Mouse (Mus musculus) T-helper 17 cell (primary cell): Measurements from ENCODE around the gene Plpp1.

Experiments
- in situ Hi-C, 2 experiments: fragments of 300-600 bp; cut with MboI, MseI; formaldehyde crosslinking; loops; 1 replicate in 1 of 2; 2 replicates in 1 of 2; pipeline ENCODE4 v1.15.1; 2025; ENCODE audit warnings: high pct_unique_total_duplicates in 2 of 2

The Plpp1 gene

DNA sequence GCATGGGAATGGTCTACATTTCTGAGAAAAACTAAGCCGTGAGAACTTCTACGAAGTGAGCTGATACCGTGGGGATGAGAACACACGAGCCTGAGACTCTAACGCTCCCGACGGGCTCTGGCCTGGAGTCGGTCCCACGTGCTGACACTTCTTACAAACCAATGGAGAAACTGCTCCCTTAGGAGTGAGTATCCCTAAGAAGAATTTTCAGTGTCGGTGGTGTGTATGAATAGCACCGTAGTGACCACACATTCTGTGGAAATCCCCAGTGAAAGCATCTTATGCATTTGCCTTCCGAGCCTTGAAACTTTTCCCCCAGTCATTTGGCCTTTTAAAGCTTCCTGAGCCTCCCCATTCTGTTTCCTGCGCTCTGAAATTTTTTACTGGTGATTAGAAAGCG lies 27.7 kb upstream of the Plpp1 start:
- in situ Hi-C loops: no loop called here

GRCm38 (mm10) chr13:112773991-112774675 lies 26.5 kb upstream of the Plpp1 start:
- in situ Hi-C loops: no loop called here

GRCm38 (mm10) chr13:112775856-112776255 lies 24.7 kb upstream of the Plpp1 start:
- in situ Hi-C loops: no loop called here

DNA sequence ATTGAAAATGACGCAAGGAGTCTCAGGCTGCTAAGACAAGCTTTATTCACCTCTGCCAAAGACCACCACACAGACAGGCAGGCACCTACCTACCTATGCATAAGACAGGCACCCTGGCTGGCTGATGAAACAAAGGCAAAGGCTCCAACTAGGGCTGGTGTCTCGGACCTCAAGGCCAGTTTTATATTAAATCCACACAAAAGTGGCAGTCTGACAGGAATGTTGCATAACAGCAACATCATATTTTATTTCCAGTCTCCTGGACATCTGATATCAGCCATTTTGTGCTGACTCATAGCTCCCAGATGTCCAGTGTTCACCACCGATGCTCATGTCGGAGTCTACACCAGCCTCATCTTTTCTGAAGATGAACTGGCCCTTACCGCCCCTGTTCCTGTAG lies 22.2 kb upstream of the Plpp1 start:
- in situ Hi-C loops: no loop called here

DNA sequence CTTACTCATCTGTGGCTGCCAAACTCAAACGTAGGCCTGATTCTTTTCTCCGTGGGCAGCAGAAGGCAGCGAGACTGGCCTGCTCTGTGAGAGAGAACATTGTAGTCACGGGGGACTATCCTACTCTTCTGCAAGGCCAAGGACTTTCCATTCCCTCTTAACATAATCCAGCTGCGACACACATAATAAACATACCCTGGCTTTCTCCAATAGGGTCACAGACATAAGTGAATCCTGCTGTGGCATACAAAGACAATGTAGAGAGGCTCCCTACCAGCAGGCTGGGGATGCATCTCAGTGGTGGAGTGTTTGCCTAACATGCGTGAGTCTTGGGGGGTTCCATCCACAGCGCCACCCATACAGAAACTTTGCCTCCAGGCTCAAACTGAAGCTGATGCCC lies 15.3 kb upstream of the Plpp1 start:
- in situ Hi-C loops: no loop called here

DNA sequence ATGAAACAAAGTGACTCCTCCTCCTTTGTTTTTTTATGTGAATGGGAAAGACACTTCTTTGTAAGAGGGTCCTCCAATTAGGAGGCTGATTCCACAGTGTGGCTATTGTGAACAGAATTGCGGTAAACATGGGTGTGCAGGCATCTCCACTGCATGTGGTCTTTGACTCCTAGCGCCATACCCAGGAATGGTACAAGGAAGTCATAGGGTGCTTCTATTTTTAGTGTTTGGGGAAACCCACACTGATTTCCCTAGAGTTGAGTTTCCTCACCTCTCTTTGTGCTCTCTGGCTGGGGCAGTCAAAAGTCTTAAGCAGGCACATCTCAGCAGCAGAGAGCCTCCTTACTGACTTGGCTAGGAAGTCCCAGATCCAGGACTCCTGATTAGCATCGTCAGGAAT lies 14.4 kb upstream of the Plpp1 start:
- in situ Hi-C loops: no loop called here

DNA sequence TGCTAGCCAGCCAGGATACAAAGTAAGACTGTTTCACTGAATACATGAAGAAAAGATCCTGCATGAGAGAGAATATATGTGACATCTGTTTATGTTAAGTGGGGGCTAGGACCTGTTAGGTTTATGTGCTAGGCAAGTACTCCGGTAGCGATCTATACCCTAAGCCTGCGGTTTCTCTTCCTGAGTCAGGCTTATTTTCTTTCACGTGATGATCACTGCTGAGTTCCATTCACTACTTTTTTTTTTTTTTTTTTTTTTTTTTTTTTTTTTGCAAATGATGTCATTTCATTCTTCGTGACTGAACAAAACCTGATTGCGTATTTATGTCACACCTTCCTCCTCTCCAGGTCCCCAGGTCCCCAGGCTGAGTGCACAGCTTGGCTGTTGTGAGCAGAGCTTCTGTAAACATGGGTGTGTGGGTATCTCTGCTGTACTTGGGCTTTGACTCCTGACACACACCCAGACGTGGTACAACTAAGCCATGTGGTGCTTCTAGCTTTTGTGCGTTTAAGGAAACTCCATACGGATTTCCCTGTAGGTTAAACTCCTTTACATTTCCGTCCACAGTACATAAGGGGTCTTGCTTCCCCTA lies 13.6 kb upstream of the Plpp1 start:
- in situ Hi-C loops: no loop called here

- in situ Hi-C loops: no loop called here
Observed at GRCm38 (mm10) chr13:112790774-112791173, 9.8 kb upstream of the Plpp1 start.

GRCm38 (mm10) chr13:112791906-112792305 lies 8.7 kb upstream of the Plpp1 start:
- in situ Hi-C loops: no loop called here

DNA sequence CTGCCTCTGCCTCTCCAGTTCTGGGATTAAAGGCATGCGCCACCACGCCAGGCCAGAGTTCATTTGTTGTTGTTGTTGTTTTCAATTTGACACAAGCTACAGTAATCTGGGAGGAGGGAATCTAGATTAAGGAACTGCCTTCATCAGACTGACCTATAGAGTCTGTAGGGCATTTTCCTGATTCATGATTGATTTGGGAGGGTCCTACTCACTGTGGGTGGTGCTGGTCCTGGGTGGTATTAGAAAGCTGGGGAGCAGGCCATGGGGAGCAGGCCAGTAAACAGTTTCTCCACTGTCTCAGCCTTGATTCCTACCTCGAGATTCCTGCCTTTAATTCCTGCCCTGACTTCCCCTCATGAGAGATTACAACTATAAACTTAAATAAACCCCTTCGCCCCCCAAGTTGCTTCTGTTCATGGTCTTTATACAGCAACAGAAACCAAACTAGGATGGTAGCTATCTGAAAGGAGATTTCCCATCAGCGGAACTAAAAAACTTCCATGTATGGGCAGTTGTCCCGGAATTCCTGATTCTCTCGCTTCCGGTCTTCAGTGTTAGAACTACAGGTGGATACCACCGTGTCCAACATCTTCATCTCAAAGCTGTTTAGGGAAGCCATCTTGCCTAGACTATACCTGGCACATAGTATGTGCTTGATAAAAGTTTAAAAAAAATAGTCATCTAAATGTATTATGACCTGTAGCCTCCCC lies 2.2 kb upstream of the Plpp1 start:
- in situ Hi-C loops: no loop called here

DNA sequence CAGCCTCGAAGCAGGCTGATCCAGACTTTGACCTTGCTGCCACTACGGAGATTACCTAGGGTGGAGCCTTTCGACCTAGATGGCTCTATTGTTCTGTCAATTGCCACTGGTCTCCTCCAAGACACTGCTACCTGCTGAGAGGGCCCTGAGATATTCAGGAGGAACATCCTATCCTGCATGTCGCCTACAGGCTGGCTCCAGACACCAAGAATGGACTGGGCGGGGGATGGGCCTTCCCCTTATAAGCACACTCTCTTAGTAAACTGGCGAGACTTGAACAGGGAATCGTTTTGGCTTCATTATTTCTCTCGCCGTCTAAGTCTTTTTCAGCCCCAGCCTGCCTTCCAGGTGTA lies 1.7 kb upstream of the Plpp1 start:
- in situ Hi-C loops: no loop called here

GRCm38 (mm10) chr13:112799721-112800241 lies 811 bp upstream of the Plpp1 start:
- in situ Hi-C loops: no loop called here

GRCm38 (mm10) chr13:112801381-112802004 lies 901 bp downstream of the Plpp1 start:
- in situ Hi-C loops: no loop called here

GRCm38 (mm10) chr13:112803106-112803505 lies 2.5 kb downstream of the Plpp1 start:
- in situ Hi-C loops: no loop called here

- in situ Hi-C loops: no loop called here
Observed at GRCm38 (mm10) chr13:112803661-112804060, 3.1 kb downstream of the Plpp1 start.

DNA sequence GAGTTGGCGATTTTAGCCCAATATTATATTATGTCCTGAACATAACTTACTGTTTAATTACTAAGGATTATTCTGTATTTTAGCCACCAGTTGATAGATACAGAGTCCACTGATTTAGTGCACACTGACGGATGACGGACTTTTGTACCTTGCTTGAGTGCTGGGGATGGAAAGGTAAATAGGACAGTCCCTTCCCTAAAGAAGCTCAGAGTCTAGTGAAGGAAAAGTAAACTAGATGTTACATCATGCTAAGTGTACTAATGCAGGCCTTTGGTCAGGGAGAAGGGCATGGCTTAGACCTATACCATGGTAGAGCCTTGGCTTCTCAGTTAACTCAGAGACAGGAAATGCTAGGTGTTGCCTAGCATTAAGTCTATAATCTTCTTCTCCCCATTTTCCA lies 4.9 kb downstream of the Plpp1 start:
- in situ Hi-C loops: no loop called here

- in situ Hi-C loops: no loop called here
Observed at GRCm38 (mm10) chr13:112807936-112808667, 7.5 kb downstream of the Plpp1 start.

DNA sequence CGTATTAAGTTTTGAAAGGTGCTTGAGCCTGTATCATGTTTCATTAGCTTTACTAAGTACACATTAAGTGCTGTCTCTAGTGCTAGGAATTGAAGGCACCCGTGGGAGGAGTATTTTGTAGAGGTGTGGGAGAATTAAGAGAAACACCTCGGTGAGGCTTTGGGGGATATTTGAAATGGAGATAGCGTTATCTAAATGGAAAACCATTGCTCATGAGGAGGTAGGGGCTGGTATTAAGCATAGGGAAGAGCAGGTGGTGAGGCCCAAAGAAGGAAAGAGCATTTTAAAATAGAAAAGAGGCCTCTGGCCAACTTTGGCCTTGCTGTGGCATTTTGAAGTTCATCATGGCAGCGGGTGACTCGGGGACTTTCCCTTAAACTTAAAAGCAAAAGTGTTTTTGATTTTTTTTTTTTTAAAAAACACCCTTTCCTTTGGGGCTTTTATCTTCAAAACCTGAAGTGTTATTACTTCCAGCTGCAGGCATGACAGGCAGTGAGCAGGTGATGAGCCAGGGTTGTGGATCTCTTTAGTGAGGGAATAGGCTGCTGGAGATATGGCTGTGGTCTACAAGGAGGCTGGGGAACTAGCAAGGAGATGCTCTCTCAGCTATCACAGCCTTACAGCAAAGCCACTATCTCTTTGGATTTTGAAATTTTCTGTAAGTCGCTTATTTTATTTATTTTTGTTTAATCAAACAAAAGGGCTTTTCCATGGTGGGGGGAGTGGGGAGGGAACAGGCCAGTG lies 9.1 kb downstream of the Plpp1 start:
- in situ Hi-C loops: no loop called here

GRCm38 (mm10) chr13:112810248-112810645 lies 9.7 kb downstream of the Plpp1 start:
- in situ Hi-C loops: no loop called here

DNA sequence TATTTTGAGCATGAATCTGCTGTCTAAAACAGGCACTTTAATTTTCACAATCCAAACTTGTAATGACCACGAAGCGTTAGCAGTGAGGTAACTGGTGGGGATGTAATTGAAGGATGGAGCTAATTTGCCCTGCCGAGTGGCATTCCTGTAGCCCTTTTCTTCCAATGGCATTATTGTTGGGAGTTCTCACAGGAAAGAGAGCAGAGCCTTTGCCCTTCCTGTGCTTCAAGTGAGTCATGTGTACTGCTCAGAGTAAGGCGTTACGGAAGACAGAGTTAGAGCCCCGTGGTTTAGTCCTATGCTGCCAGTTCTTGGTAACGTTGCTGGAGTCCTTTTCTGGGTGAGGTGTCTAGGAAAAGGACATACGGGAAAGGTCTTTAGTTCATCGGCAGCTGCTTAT lies 10.2 kb downstream of the Plpp1 start:
- in situ Hi-C loops: no loop called here
